Mouse (Mus musculus) layer of hippocampus, adult 8-10 months (tissue): ENCODE measurements around the gene Schip1. TPM values are rescaled to one million over a fixed set of nuclear protein-coding genes. Genes with fewer than 3 reads are reported as not detected.
A peak's percentile ranks its signal among the peaks of the same experiment; 100 is the strongest.

ENCODE experiments used
- DNase-seq, 2 experiments: peaks; one replicate each; pipeline ENCODE4 v3.0.0; 2022; ENCODE audit warnings: low spot score in 2 of 2
- total RNA-seq, 4 experiments: library from RNA; stranded (reverse); gene quantifications; 2 replicates each; pipeline ENCODE4 v1.2.4; 2022

Schip1 gene
- total RNA-seq, 4 experiments from 2014 or later, result 220 to 285 (median 244) TPM

- no peak for DNase-seq
Observed at GRCm38 (mm10) chr3:68504838-68505237, 440.2 kb downstream of the Schip1 start.

GRCm38 (mm10) chr3:68506769-68507318 is 442.2 kb downstream of the Schip1 start:
- no peak for DNase-seq

- peak in 1 of 2 experiments; percentile 41 for DNase-seq
Observed at GRCm38 (mm10) chr3:68508629-68509028, 444.0 kb downstream of the Schip1 start.

GRCm38 (mm10) chr3:68510872-68511271 is 446.3 kb downstream of the Schip1 start:
- DNase-seq, result no peak

- DNase-seq, result no peak
Observed at GRCm38 (mm10) chr3:68511744-68512143, 447.1 kb downstream of the Schip1 start.

GRCm38 (mm10) chr3:68512327-68512726 is 447.7 kb downstream of the Schip1 start:
- DNase-seq, result no peak

GRCm38 (mm10) chr3:68513340-68514119 is 448.9 kb downstream of the Schip1 start:
- no peak for DNase-seq

- DNase-seq, result no peak
Observed at GRCm38 (mm10) chr3:68514120-68514497, 449.5 kb downstream of the Schip1 start.

- DNase-seq, result no peak
Observed at GRCm38 (mm10) chr3:68514717-68515116, 450.1 kb downstream of the Schip1 start.

GRCm38 (mm10) chr3:68516393-68517081 is 451.9 kb downstream of the Schip1 start:
- DNase-seq, result peak in 1 of 2 experiments; percentile 40

- no peak for DNase-seq
Observed at GRCm38 (mm10) chr3:68517236-68517635, 452.6 kb downstream of the Schip1 start.

GRCm38 (mm10) chr3:68518041-68518440 is 453.4 kb downstream of the Schip1 start:
- no peak for DNase-seq

GRCm38 (mm10) chr3:68518586-68518985 is 454.0 kb downstream of the Schip1 start:
- no peak for DNase-seq

GRCm38 (mm10) chr3:68525361-68525878 is 460.8 kb downstream of the Schip1 start:
- DNase-seq, result peak in 1 of 2 experiments; percentile 1

- no peak for DNase-seq
Observed at GRCm38 (mm10) chr3:68526416-68526815, 461.8 kb downstream of the Schip1 start.

GRCm38 (mm10) chr3:68527182-68527581 is 462.6 kb downstream of the Schip1 start:
- DNase-seq, result no peak

GRCm38 (mm10) chr3:68531908-68532307 is 467.3 kb downstream of the Schip1 start:
- DNase-seq, result no peak

- no peak for DNase-seq
Observed at GRCm38 (mm10) chr3:68534571-68535051, 470.0 kb downstream of the Schip1 start.

GRCm38 (mm10) chr3:68535160-68535728 is 470.6 kb downstream of the Schip1 start:
- no peak for DNase-seq

- DNase-seq, result no peak
Observed at GRCm38 (mm10) chr3:68536071-68536470, 471.5 kb downstream of the Schip1 start.

- DNase-seq, result no peak
Observed at GRCm38 (mm10) chr3:68541688-68542087, 477.1 kb downstream of the Schip1 start.
